Mouse (Mus musculus): ENCODE data around the gene Fam205a3. TPM values are rescaled to one million over a fixed set of nuclear protein-coding genes. Genes with fewer than 3 reads are reported as not detected.
"Not testable (repeated sequence)": the region's sequence is repeated elsewhere in the genome, so short reads cannot be mapped to it uniquely, and the experiment has no call there.

Gene Fam205a3
- polyA plus RNA-seq (2011; ENCODE audit: insufficient read length, low read depth, missing spikeins), result not detected in 2 replicates

- H3K4me1 ChIP-seq (ENCODE audit: control insufficient read depth, insufficient read depth, low read length); H3K4me3 ChIP-seq (ENCODE audit: insufficient read depth, low read length); H3K27ac ChIP-seq (ENCODE audit: insufficient read depth, low read length): not testable (repeated sequence)
These were observed at the start of gene Fam205a3 for GRCm38 (mm10) chr4:42318034-42318433. TSS of gene Fam205a3 (plus strand) at chr4:42318334.

DNA sequence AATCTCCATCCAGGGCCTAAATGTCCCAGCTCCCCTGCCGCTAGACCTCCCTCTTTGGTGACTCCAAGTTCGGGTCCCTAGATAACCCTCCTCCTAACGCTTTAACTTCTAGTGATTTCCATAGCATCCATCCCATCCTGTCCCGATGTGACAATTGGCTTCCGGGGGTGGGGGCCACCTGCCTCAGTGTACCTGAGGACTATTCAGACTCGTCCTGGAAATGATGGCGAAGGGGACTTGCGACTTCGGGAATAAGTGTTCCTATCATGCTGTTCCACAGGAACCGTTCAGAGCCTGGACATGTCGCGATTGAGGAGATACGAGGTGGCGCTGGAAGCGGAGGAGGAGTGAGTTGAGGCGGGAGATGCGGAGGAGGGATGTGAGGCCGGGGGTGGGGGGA lies 24.2 kb upstream of the Fam205a3 start, which contains the start of gene Gm21953:
Gene Gm21953, plus strand, starts transcription at position 301 of the 400 bp plus-strand sequence.
- not testable (repeated sequence) for H3K4me3 ChIP-seq (ENCODE audit: insufficient read depth, low read length); H3K4me1 ChIP-seq (ENCODE audit: control insufficient read depth, insufficient read depth, low read length); H3K27ac ChIP-seq (ENCODE audit: insufficient read depth, low read length)

Other genes with a start within 250 kb of the Fam205a3 start
- not detected in 2 replicates for gene Gm3893, start 227.1 kb upstream of the Fam205a3 start, polyA plus RNA-seq (2011; ENCODE audit: insufficient read length, low read depth, missing spikeins)
- not detected in 2 replicates for gene Gm13304, start 203.5 kb upstream of the Fam205a3 start, polyA plus RNA-seq (2011; ENCODE audit: insufficient read length, low read depth, missing spikeins)
- not detected in 2 replicates for gene Gm13306, start 164.9 kb upstream of the Fam205a3 start, polyA plus RNA-seq (2011; ENCODE audit: insufficient read length, low read depth, missing spikeins)
- not detected in 2 replicates for gene Gm13305, start 149.7 kb upstream of the Fam205a3 start, polyA plus RNA-seq (2011; ENCODE audit: insufficient read length, low read depth, missing spikeins)
- gene Gm10600, start 77.7 kb upstream of the Fam205a3 start, polyA plus RNA-seq (2011; ENCODE audit: insufficient read length, low read depth, missing spikeins), result not detected in 2 replicates
- not detected in 2 replicates for gene Ccl21b, start 62.6 kb upstream of the Fam205a3 start, polyA plus RNA-seq (2011; ENCODE audit: insufficient read length, low read depth, missing spikeins)
- gene Gm21953, start 24.1 kb upstream of the Fam205a3 start, polyA plus RNA-seq (2011; ENCODE audit: insufficient read length, low read depth, missing spikeins), result not detected in 2 replicates
- not detected in 2 replicates for gene Gm21586, start 121.0 kb downstream of the Fam205a3 start, polyA plus RNA-seq (2011; ENCODE audit: insufficient read length, low read depth, missing spikeins)
- gene Gm2163, start 148.4 kb downstream of the Fam205a3 start, polyA plus RNA-seq (2011; ENCODE audit: insufficient read length, low read depth, missing spikeins), result 0.19 TPM in 1 of 2 replicates, not detected in the other
- gene Fam205a2, start 209.8 kb downstream of the Fam205a3 start, polyA plus RNA-seq (2011; ENCODE audit: insufficient read length, low read depth, missing spikeins), result not detected in 2 replicates

All from embryonic fibroblast, embryonic 13.5 days (primary cell).